Mouse (Mus musculus) neural tube, embryonic 14.5 days (tissue): ENCODE results near the gene Gnat3. TPM values are rescaled to one million over a fixed set of nuclear protein-coding genes. Genes with fewer than 3 reads are reported as not detected.
"Not testable (repeated sequence)": the region's sequence is repeated elsewhere in the genome, so short reads cannot be mapped to it uniquely, and the experiment has no call there.

Source experiments
- ATAC-seq: fragments of 200-750 bp; cut with Nextera tagmentation; 2 replicates; pipeline ENCODE4 v1.8.0; 2017; ENCODE audit warnings: low read depth, mild to moderate bottlenecking, moderate TSS enrichment, moderate library complexity
- H3K27ac ChIP-seq: fragments of 300-500 bp; sonication (generic); 2 replicates; pipeline ENCODE4 v1.5.1; 2014; ENCODE audit warnings: low read depth, mild to moderate bottlenecking, control low read depth, low read length, moderate library complexity, mixed read lengths
- H3K27me3 ChIP-seq: fragments of 300-500 bp; sonication (generic); 2 replicates; pipeline ENCODE4 v1.6.1; 2014; ENCODE audit warnings: low read length; ENCODE audit not compliant: control insufficient read depth, insufficient read depth
- H3K36me3 ChIP-seq: fragments of 300-500 bp; sonication (generic); 2 replicates; pipeline ENCODE4 v1.6.1; 2014; ENCODE audit warnings: low read length, mixed read lengths; ENCODE audit not compliant: control insufficient read depth, insufficient read depth
- H3K4me1 ChIP-seq: fragments of 300-500 bp; sonication (generic); 2 replicates; pipeline ENCODE4 v1.6.1; 2014; ENCODE audit warnings: low read length; ENCODE audit not compliant: control insufficient read depth, insufficient read depth
- H3K4me2 ChIP-seq: fragments of 300-500 bp; sonication (generic); 2 replicates; pipeline ENCODE4 v1.6.1; 2014; ENCODE audit warnings: mild to moderate bottlenecking, low read depth, low read length, control low read depth
- H3K4me3 ChIP-seq: fragments of 300-500 bp; sonication (generic); 2 replicates; pipeline ENCODE4 v1.5.1; 2014; ENCODE audit warnings: low read depth, low read length, control low read depth, mixed read lengths
- H3K9ac ChIP-seq: fragments of 300-500 bp; sonication (generic); replicated peaks from 2 replicates; pipeline ENCODE4 v1.6.1; 2014; ENCODE audit warnings: low read depth, mild to moderate bottlenecking, control low read depth, low read length, mixed read lengths
- H3K9me3 ChIP-seq: fragments of 300-500 bp; sonication (generic); 2 replicates; pipeline ENCODE4 v1.6.1; 2016; ENCODE audit warnings: low read length; ENCODE audit not compliant: control insufficient read depth
- WGBS: fragments of 180-500 bp; shearing (Covaris S2); extraction: QIAGEN DNeasy Blood & Tissue Kit; methylation state at CpG from one replicate; pipeline ENCODE4 v1.1.7; 2014; 5-methylcytosine and 5-hydroxymethylcytosine counted together
- polyA plus RNA-seq: library from polyadenylated mRNA; unstranded; fragments of >200 nt; fragmentation: Nextera tagmentation; extraction: Ambion mirVana; gene quantifications from 2 replicates; pipeline ENCODE4 v1.2.1, GENCODE M21; 2014

The Gnat3 gene
- not detected in 2 replicates for polyA plus RNA-seq

DNA sequence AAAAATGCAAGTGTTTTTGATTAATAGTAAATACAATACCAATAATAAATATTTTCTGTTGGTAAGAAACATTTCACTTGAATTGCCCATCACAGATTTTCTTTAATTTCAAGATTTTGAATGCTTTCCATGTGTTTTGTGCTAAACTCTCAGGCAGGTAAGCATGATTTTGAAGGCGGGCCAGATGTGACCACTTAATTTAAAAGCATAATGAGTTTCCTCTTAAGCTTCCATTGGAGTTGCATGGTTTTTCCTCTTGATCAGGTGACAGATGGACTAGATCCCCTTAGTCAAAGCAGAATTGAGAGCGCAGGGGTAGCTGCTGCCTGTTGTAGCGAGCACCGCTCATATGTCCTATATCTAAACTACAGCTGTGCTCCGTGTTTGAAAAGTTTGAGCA, at the start of gene Gnat3:
TSS of gene Gnat3 (plus strand) at position 301 of the 400 bp plus-strand sequence.
- Histone ChIP-seq H3K4me1 (no peaks in the 10 kb centered on the region), H3K9ac (no peak within 1 kb of the TSS), H3K27ac (no peak within 1 kb of the TSS), H3K27me3 (no peaks in the 10 kb centered on the region), H3K4me2 (no peak within 1 kb of the TSS), H3K36me3 (no peaks in the 10 kb centered on the region), H3K4me3 (no peak within 1 kb of the TSS), H3K9me3 (no peaks in the 10 kb centered on the region)
- 84% methylated on average over 5 of the region's 5 CpGs for WGBS
- ATAC-seq, result no peak

DNA sequence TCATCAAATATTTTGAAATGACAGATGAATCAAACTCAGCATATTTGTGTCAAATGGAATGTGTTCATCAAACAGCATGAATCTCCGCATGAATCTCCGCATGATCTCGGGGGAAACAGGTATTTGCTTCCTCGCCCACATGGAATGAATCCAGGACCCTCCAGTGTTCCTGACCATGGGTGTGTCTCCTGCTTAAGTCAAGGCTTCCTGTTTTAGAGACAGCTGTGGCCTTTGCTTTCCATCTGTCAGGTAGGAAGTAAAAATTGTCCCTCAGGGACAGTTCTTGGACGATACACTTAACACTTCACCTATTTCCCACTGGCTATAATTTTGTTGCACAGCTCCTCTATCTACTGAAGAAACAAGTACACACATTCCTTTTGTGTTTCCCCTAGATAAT, 43.4 kb upstream of the Gnat3 start:
- ATAC-seq, result no peak
- H3K27ac ChIP-seq, result no peak overlapping the region
- no peak overlapping the region for H3K4me3 ChIP-seq
- no peak overlapping the region for H3K4me2 ChIP-seq
- H3K27me3 ChIP-seq, result no peaks in the 10 kb centered on the region
- WGBS, result 81% methylated on average over 5 of the region's 5 CpGs
- no peaks in the 10 kb centered on the region for H3K36me3 ChIP-seq
- H3K4me1 ChIP-seq, result no peaks in the 10 kb centered on the region
- no peaks in the 10 kb centered on the region for H3K9me3 ChIP-seq
- no peak overlapping the region for H3K9ac ChIP-seq

DNA sequence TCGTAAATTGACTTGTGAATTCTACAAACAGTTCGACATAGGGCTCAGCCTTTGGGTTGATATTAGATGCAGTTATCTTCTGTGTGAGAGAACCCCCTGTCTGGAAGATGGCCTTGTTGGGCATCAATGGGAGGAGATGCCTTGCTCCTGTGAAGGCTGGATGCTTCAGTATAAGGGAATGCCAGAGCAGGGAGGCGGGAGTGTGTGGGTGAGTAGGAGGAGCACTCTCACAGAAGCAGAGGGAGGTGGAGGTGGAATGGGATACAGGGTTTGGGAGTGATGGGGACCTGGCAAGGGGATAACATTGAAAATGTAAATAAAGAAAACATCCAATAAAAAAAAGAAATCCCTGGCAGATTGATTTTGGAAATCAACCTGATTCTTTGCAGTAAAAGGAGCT, 38.7 kb upstream of the Gnat3 start:
- Histone ChIP-seq H3K4me1 (no peaks in the 10 kb centered on the region), H3K9me3 (no peaks in the 10 kb centered on the region), H3K4me2 (no peak overlapping the region), H3K36me3 (no peaks in the 10 kb centered on the region), H3K4me3 (no peak overlapping the region), H3K27ac (no peak overlapping the region), H3K27me3 (no peaks in the 10 kb centered on the region), H3K9ac (no peak overlapping the region)
- WGBS, result 78% methylated on average over 3 of the region's 3 CpGs
- no peak for ATAC-seq

DNA sequence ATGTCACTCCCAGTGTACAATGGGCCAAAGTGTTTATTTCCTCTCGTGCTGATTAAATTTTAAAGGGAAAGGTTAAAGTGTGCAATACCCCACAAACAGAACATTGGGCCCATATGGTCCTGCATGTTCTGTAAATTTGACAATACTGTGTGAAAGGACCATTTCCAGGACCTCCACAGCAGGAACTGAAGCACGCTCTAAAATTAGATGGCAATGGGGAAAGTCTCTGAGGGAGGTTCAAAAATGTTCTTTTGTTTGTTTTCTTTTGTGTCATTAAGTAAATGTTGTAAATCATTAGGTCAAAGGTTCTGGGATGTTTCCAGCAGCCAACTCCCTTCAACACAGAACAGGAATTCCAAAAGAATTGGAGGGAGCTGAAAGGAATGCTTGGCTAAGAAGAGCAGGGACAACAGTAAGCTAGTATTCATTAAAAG, 38.2 kb upstream of the Gnat3 start:
- no peak overlapping the region for H3K4me2 ChIP-seq
- no peaks in the 10 kb centered on the region for H3K36me3 ChIP-seq
- 15% methylated on average over 2 of the region's 2 CpGs for WGBS
- no peak overlapping the region for H3K27ac ChIP-seq
- H3K9ac ChIP-seq, result no peak overlapping the region
- ATAC-seq, result no peak
- no peaks in the 10 kb centered on the region for H3K9me3 ChIP-seq
- H3K4me1 ChIP-seq, result no peaks in the 10 kb centered on the region
- H3K4me3 ChIP-seq, result no peak overlapping the region
- no peaks in the 10 kb centered on the region for H3K27me3 ChIP-seq

DNA sequence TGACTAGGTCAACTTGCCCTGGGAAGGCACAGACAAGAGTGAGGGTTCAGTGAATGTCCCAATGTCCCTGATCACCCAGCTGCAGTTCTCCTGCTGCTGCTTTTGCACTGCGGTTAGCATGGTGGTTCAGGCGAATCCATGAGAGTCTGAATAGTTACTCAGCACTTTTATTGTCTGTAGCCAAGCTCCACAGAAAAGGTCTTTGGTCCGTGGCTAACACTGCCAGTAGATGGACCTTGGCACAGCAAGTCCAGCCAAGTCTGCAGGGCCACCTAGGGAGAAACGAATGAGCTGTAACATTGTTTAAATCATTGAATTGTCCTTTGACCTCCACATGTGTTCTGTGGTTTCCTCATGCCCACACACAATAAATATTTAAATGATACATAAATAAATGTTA, 33.9 kb upstream of the Gnat3 start:
- Histone ChIP-seq H3K9ac (no peak overlapping the region), H3K9me3 (no peaks in the 10 kb centered on the region), H3K4me3 (no peak overlapping the region), H3K36me3 (no peaks in the 10 kb centered on the region), H3K4me1 (no peaks in the 10 kb centered on the region), H3K4me2 (no peak overlapping the region), H3K27ac (no peak overlapping the region), H3K27me3 (no peaks in the 10 kb centered on the region)
- 21% methylated on average over 4 of the region's 4 CpGs for WGBS
- no peak for ATAC-seq

DNA sequence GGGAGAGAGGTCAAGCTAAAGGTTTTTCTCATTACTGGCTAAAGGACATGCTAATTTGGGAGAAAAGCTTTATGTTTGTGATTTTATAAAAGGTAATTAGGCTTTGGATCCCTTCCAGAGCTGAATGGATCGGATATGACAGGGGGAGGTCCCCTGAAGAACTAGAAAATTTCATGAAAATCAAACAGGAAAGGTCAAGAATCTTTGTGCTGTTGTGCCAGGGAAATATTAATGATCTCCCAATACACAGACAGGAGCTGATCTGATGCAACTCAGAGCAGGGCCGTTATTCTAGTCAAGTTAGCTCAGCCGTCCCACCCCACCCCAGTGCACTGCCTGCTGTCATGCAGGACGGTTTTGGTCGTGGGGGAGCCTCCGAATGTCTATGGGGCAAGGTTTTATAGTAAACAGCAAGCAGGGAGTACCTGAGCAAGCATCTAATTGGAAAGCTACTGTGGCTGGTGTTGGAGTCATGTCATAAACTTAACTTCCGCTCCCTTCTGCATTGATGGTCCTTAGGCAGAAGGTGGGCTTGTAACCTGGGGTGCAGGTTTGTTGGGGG, 33.3 kb upstream of the Gnat3 start:
- WGBS, result 57% methylated on average over 7 of the region's 7 CpGs

DNA sequence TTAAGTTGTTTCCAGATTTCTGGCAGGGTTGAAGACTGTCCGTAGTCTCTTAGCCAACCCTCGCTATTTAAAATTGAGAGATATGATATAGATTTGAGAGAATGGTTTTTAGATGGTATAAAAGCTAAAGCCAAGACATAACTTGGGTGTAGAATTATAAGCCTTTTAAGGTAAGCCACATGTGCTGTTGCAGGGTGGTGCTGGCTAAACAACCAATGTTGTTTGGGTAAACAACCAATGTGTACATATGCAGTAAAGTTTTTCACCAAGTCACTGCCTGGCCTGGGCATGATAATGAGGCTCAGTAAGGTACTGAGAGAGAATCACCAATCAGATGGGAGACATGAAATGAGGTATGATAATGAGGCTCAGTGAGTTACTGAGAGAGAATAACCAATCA, 30.8 kb upstream of the Gnat3 start:
- not testable (repeated sequence) for H3K4me2 ChIP-seq, H3K27me3 ChIP-seq, H3K27ac ChIP-seq, H3K4me1 ChIP-seq, H3K36me3 ChIP-seq, ATAC-seq, H3K9ac ChIP-seq, H3K4me3 ChIP-seq, H3K9me3 ChIP-seq
- 98% methylated on average over 2 of the region's 2 CpGs for WGBS

More for the DNA sequence above, 33.3 kb upstream of the Gnat3 start:
- H3K9me3 ChIP-seq, result no peaks in the 10 kb centered on the region
- H3K36me3 ChIP-seq, result no peaks in the 10 kb centered on the region
- no peaks in the 10 kb centered on the region for H3K27me3 ChIP-seq
- H3K9ac ChIP-seq, result no peak overlapping the region
- ATAC-seq, result no peak
- no peaks in the 10 kb centered on the region for H3K4me1 ChIP-seq
- no peak overlapping the region for H3K4me2 ChIP-seq
- no peak overlapping the region for H3K4me3 ChIP-seq
- H3K27ac ChIP-seq, result no peak overlapping the region

DNA sequence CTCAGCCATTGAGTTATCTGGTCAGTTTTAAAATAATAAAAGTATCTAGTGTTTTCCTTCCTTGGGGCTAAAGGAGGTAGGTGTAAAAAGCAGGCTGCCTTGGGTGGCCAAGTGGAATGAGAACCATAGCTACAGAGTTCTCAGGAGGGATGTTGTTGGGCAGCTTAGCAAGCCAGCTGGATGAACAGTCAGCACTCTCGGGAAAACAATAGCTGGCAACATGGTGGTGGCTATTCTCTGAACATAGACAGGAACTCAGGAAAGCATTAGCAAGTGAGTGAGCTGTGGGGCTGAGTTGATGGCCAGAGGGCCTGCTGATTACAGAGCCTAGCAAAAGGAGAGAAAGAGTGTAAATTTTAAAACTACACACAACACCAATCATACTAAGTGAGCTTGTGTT, 27.8 kb upstream of the Gnat3 start:
- H3K27me3 ChIP-seq, result no peaks in the 10 kb centered on the region
- no peak for ATAC-seq
- WGBS, result 63% methylated on average over 1 of the region's 1 CpGs
- H3K9ac ChIP-seq, result no peak overlapping the region
- H3K9me3 ChIP-seq, result no peaks in the 10 kb centered on the region
- H3K27ac ChIP-seq, result no peak overlapping the region
- no peaks in the 10 kb centered on the region for H3K4me1 ChIP-seq
- H3K4me3 ChIP-seq, result no peak overlapping the region
- no peak overlapping the region for H3K4me2 ChIP-seq
- no peaks in the 10 kb centered on the region for H3K36me3 ChIP-seq

DNA sequence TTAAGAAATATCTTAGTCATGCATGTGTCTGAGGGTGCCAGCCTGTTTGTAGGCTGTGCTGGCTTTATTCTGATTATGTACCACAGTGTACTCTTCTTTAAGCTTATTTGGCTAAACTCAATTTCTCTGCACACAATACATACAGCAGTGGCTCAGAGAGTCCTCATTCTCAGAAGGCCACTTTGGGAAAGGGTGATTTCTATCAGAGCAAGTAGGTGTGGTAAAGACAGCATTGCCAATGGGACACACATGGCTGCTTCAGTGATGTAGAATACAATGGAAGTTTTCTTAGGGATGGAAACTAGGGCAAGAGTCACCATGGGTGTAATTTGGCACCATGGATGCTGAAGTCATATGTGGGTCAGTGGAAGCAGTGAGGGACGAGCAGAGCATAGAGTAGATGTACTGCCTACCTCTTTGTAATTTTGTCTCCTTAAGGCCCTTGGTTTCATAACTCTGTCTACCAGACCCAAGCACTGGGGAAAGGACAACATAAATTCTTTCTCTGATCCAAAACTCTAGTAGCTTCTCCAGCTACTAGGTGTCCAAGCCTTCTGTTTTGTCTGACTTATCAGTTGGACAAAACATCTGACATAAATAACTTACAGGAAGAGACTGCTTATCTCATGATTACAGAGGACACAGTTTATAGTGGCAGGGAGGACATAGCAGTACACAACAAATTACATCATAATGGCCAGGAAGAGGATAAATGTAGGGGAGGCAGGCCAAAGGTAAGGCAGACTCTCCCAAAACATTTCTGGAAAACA, 24.0 kb upstream of the Gnat3 start:
- no peaks in the 10 kb centered on the region for H3K9me3 ChIP-seq
- H3K27ac ChIP-seq, result no peak overlapping the region
- H3K4me1 ChIP-seq, result no peaks in the 10 kb centered on the region
- 78% methylated on average over 1 of the region's 1 CpGs for WGBS
- H3K9ac ChIP-seq, result no peak overlapping the region
- H3K4me3 ChIP-seq, result no peak overlapping the region
- H3K36me3 ChIP-seq, result no peaks in the 10 kb centered on the region
- no peak for ATAC-seq
- no peaks in the 10 kb centered on the region for H3K27me3 ChIP-seq
- no peak overlapping the region for H3K4me2 ChIP-seq
